Mouse (Mus musculus) kidney, embryonic 16.5 days (tissue): ENCODE data around the gene Mgat4c. TPM values are rescaled to one million over a fixed set of nuclear protein-coding genes. Genes with fewer than 3 reads are reported as not detected.
A peak's percentile ranks its signal among the peaks of the same experiment; 100 is the strongest.

ENCODE experiments used
- ATAC-seq: fragments of 200-750 bp; cut with Nextera tagmentation; 2 replicates; pipeline ENCODE4 v1.8.0; 2017; ENCODE audit warnings: moderate TSS enrichment; ENCODE audit not compliant: low FRiP score, low TSS enrichment
- H3K27ac ChIP-seq: fragments of 300-500 bp; sonication (generic); 2 replicates; pipeline ENCODE4 v1.5.1; 2014; ENCODE audit warnings: low read length
- H3K27me3 ChIP-seq: fragments of 300-500 bp; sonication (generic); 2 replicates; pipeline ENCODE4 v1.6.1; 2014; ENCODE audit warnings: low read length, control low read depth, mixed read lengths; ENCODE audit not compliant: insufficient read depth
- H3K36me3 ChIP-seq: fragments of 300-500 bp; sonication (generic); 2 replicates; pipeline ENCODE4 v1.6.1; 2014; ENCODE audit warnings: low read length, control low read depth, mixed read lengths; ENCODE audit not compliant: insufficient read depth
- H3K4me1 ChIP-seq: fragments of 300-500 bp; sonication (generic); 2 replicates; pipeline ENCODE4 v1.6.1; 2014; ENCODE audit warnings: low read length, control low read depth, mixed read lengths; ENCODE audit not compliant: insufficient read depth
- H3K4me2 ChIP-seq: fragments of 300-500 bp; sonication (generic); replicated peaks from 2 replicates; pipeline ENCODE4 v1.6.1; 2014; ENCODE audit warnings: low read depth, low read length
- H3K4me3 ChIP-seq: fragments of 300-500 bp; sonication (generic); 2 replicates; pipeline ENCODE4 v1.5.1; 2014; ENCODE audit warnings: mild to moderate bottlenecking, low read length
- H3K9ac ChIP-seq: fragments of 300-500 bp; sonication (generic); replicated peaks from 2 replicates; pipeline ENCODE4 v1.6.1; 2014; ENCODE audit warnings: low read length
- H3K9me3 ChIP-seq: fragments of 300-500 bp; sonication (generic); 2 replicates; pipeline ENCODE4 v1.6.1; 2016; ENCODE audit warnings: low read length, control low read depth
- WGBS: fragments of 180-500 bp; shearing (Covaris S2); extraction: QIAGEN DNeasy Blood & Tissue Kit; methylation state at CpG from one replicate; pipeline ENCODE4 v1.1.7; 2014; 5-methylcytosine and 5-hydroxymethylcytosine counted together
- polyA plus RNA-seq: library from polyadenylated mRNA; unstranded; fragments of >200 nt; fragmentation: Nextera tagmentation; extraction: Ambion mirVana; gene quantifications from 2 replicates; pipeline ENCODE4 v1.2.1, GENCODE M21; 2015

Mgat4c gene
- polyA plus RNA-seq, 1 experiment from 2014 or later = 1.8 TPM

DNA sequence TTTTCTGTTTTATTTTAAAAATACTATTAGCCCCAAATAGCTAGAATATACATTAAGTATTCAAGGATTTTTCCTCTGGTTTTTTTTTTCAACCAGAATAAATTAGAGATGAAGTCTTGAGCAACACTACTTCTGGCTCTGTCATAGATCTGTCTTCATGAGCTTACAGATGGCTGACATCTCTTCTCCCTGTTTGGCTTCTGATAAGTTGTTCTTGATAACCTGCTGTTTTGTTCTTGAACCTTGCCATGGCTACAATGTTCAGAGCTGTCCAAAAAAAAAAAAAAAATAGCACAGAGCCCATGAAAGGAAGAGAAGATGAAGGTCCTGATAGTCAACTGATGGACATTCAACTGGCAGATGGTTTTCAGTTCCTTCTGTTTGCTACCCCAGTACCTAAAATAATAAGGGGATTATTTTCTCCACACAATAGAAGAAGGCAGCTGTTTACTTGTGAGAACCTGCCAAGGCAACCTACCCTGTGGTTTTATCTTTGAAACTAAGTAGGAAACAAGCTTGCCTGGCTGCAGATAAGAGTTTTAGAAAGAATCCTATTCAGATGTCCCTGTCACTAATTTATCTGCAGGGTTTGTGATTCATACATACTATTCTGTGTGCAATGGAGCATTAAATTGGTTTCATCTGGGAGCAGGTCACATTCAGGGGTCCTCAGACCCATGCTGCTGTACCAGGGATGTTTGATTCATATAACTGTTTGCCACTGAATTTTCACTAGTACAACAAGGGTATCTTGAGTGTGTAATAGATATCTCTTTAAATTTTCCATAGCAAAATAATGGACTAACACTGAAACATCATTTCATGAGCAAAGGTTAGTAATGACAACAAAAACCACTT is 393.5 kb downstream of the Mgat4c start:
- H3K4me1 ChIP-seq = no peaks in the 10 kb centered on the region
- H3K4me2 ChIP-seq = no peak overlapping the region
- H3K27ac ChIP-seq = no peak overlapping the region
- no peaks in the 10 kb centered on the region for H3K27me3 ChIP-seq
- H3K9me3 ChIP-seq = no peaks in the 10 kb centered on the region
- no peak overlapping the region for H3K9ac ChIP-seq
- H3K36me3 ChIP-seq = no peaks in the 10 kb centered on the region
- no peak overlapping the region for H3K4me3 ChIP-seq
- ATAC-seq = no peak

DNA sequence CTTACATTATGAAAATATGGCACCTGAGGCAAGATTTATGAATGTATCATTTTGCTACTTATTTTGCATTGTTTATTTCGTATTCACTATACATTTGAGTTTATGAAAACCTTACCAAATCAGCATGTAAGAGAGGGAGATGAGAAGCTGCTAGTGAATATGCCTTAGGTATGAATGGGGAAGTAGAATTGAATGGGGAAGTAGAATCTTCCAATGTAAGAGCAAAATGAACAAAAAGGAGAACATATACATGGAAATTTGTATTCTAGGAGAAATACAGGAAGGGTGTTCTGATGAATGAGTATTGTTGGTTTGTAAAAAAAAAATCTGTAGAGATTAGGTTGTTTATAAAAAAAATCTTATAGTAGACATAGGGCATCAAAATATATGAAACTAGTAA is 441.9 kb downstream of the Mgat4c start:
- WGBS = 74% methylated on average over 1 of the region's 1 CpGs
- no peaks in the 10 kb centered on the region for H3K4me1 ChIP-seq
- no peak overlapping the region for H3K27ac ChIP-seq
- no peak for ATAC-seq
- no peak overlapping the region for H3K4me2 ChIP-seq
- no peaks in the 10 kb centered on the region for H3K9me3 ChIP-seq
- no peaks in the 10 kb centered on the region for H3K36me3 ChIP-seq
- H3K27me3 ChIP-seq = no peaks in the 10 kb centered on the region
- H3K9ac ChIP-seq = no peak overlapping the region
- H3K4me3 ChIP-seq = no peak overlapping the region

DNA sequence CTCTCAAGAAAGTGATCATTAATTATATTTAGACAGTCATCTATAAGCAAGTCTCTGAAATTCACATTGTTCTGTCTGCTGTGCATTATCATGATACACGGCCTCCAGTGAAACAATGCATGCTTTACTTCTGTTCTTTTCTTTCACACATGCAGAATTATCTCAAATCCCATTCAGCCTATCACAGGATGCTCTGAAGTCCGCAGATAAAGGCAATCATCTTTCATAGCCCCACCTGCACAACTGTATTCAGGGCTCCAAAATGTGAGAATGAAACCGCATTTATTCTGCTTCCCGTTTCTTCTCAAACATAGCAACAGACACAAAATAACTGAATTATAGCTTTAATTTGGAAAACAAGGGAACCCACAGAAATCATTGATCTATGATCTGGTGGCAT is 446.1 kb downstream of the Mgat4c start:
- Histone ChIP-seq H3K27me3 (no peaks in the 10 kb centered on the region), H3K4me3 (no peak overlapping the region), H3K4me1 (no peaks in the 10 kb centered on the region), H3K9me3 (no peaks in the 10 kb centered on the region), H3K4me2 (no peak overlapping the region), H3K36me3 (no peaks in the 10 kb centered on the region), H3K27ac (no peak overlapping the region), H3K9ac (no peak overlapping the region)
- WGBS = 82% methylated on average over 4 of the region's 4 CpGs
- ATAC-seq = no peak

DNA sequence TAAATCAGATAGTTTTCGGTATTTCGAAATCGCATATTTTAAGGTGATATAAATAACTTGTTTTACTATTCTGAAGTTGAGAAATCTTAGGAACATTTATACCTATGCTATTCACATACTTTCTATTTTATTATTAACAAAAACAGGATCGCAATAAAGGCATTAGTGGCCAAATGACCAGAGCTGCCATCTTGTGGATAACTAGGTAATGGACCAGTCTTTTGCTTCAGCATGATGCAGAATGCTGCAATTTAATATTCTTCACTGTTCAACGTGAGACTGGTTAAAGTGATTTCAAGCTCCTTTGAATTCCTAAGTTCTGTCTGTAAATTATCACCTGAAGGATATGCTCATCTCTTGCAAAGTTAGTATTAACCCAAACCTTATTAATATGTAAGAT is 473.6 kb downstream of the Mgat4c start:
- H3K9ac ChIP-seq = no peak overlapping the region
- H3K36me3 ChIP-seq = no peaks in the 10 kb centered on the region
- no peaks in the 10 kb centered on the region for H3K9me3 ChIP-seq
- WGBS = 68% methylated on average over 5 of the region's 5 CpGs
- ATAC-seq = no peak
- no peak overlapping the region for H3K27ac ChIP-seq
- H3K4me2 ChIP-seq = no peak overlapping the region
- no peaks in the 10 kb centered on the region for H3K4me1 ChIP-seq
- no peaks in the 10 kb centered on the region for H3K27me3 ChIP-seq
- no peak overlapping the region for H3K4me3 ChIP-seq

DNA sequence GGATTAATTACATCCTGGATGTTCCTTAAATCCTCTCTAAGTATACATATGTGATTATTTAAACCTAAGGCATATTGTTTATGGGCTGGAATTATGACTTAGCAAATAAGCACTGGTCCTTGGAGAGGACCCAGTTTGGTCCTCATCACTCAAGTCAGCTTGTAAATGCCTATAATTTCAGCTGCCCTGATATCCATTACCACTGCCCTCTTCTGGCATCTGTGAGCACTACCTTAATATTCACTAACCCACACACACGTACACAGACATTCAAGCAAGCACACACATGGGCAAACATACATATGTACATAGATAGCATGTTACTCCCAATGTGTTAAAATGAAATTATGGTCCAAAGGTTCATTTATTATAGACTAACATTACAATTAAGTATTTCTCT is 474.6 kb downstream of the Mgat4c start:
- WGBS = 54% methylated on average over 1 of the region's 1 CpGs
- H3K4me1 ChIP-seq = no peaks in the 10 kb centered on the region
- H3K27me3 ChIP-seq = no peaks in the 10 kb centered on the region
- no peak overlapping the region for H3K4me3 ChIP-seq
- no peak for ATAC-seq
- H3K9me3 ChIP-seq = no peaks in the 10 kb centered on the region
- H3K36me3 ChIP-seq = no peaks in the 10 kb centered on the region
- H3K9ac ChIP-seq = no peak overlapping the region
- no peak overlapping the region for H3K27ac ChIP-seq
- no peak overlapping the region for H3K4me2 ChIP-seq

DNA sequence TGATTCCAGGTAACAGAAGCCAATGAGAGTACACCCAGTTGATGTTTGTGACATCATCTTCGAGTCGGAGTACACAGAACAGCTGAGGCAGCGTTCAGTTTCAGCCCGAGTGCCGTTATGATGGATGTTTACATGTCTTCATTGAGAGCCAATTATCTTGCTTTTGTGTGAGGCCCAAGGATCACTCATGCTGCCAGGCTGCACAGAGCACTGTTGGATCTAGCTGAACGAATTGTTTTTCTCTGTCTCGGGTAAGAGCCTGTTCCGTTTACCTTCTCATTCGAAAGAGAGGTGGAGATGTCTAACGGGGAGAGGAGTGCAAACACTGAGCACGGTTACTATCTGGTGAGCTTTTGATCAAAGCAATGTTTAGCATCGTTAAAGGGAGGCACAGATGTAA is 477.5 kb downstream of the Mgat4c start:
- ATAC-seq = no peak
- Histone ChIP-seq H3K9me3 (no peaks in the 10 kb centered on the region), H3K4me3 (peak overlapping the region; percentile 20; the same call in 1 of the 2 replicates), H3K4me2 (peak overlapping the region; percentile 20; the same call in 1 of the 2 replicates), H3K4me1 (no peaks in the 10 kb centered on the region), H3K9ac (no peak overlapping the region), H3K27ac (no peak overlapping the region), H3K27me3 (no peaks in the 10 kb centered on the region), H3K36me3 (no peaks in the 10 kb centered on the region)
- WGBS = 31% methylated on average over 12 of the region's 12 CpGs

DNA sequence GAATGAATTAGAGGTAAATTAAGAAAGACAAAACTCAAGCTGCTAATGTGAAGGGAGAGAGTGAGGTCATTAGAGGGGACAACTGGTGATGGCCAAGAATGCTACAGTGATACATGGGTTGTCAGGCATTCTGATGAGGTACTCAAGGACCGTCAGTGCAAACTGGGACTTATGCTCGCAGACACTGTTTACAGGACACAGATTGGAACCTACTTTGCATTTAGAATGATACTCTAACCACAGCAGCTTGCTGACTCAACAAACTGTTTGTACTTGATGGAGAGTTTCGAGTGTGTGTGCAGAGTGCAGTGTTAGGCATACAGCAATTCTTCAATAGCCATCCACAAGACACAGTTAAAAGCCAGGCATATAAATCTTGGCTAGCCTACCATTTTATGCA is 503.4 kb downstream of the Mgat4c start:
- no peaks in the 10 kb centered on the region for H3K36me3 ChIP-seq
- H3K27me3 ChIP-seq = no peaks in the 10 kb centered on the region
- no peaks in the 10 kb centered on the region for H3K4me1 ChIP-seq
- H3K4me2 ChIP-seq = no peak overlapping the region
- H3K27ac ChIP-seq = no peak overlapping the region
- 54% methylated on average over 3 of the region's 3 CpGs for WGBS
- ATAC-seq = no peak
- H3K4me3 ChIP-seq = no peak overlapping the region
- H3K9ac ChIP-seq = no peak overlapping the region
- no peaks in the 10 kb centered on the region for H3K9me3 ChIP-seq

DNA sequence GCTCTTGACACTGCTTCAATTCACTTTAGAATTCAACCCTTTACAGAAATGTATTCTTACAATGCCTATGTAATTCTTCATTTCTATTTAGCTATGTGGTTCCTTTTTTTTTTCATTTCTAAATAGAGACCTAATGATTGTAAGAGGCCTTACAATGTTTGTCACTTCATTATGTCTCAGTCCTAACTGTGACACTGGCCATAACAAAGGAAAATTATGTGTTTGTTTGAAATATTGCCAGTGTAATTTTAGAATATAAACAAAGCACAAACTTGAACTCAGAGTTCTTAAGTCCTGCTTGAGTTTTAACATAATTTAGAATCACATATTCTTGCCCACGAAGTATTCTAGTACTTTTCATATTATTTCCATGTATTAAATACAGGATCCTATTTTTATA is 510.4 kb downstream of the Mgat4c start:
- no peak overlapping the region for H3K4me3 ChIP-seq
- WGBS = 88% methylated on average over 1 of the region's 1 CpGs
- H3K27me3 ChIP-seq = no peaks in the 10 kb centered on the region
- H3K4me2 ChIP-seq = no peak overlapping the region
- H3K4me1 ChIP-seq = no peaks in the 10 kb centered on the region
- ATAC-seq = no peak
- no peaks in the 10 kb centered on the region for H3K9me3 ChIP-seq
- no peaks in the 10 kb centered on the region for H3K36me3 ChIP-seq
- no peak overlapping the region for H3K9ac ChIP-seq
- H3K27ac ChIP-seq = no peak overlapping the region

DNA sequence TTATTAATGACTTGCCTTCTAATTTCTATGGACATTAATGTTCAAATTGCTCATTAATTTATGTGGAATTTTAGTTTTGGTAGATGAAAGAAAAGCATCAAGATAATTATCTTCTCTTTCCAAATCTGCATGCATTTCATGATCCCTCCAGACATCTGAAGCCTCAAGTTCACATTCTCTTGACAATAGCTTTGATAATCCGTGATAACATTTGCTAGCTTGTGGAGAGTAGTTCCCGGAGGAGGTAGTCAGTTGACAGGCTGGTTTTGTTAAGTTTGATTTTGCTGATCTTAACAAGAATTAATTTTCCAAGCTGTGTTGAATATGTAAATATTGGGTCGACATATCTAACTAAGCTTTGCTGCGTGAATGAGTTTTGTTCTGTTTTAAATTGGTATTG is 515.6 kb downstream of the Mgat4c start:
- Histone ChIP-seq H3K9me3 (no peaks in the 10 kb centered on the region), H3K27me3 (no peaks in the 10 kb centered on the region), H3K9ac (no peak overlapping the region), H3K4me1 (no peaks in the 10 kb centered on the region), H3K4me3 (no peak overlapping the region), H3K27ac (no peak overlapping the region), H3K4me2 (no peak overlapping the region), H3K36me3 (no peaks in the 10 kb centered on the region)
- 82% methylated on average over 4 of the region's 4 CpGs for WGBS
- ATAC-seq = no peak

DNA sequence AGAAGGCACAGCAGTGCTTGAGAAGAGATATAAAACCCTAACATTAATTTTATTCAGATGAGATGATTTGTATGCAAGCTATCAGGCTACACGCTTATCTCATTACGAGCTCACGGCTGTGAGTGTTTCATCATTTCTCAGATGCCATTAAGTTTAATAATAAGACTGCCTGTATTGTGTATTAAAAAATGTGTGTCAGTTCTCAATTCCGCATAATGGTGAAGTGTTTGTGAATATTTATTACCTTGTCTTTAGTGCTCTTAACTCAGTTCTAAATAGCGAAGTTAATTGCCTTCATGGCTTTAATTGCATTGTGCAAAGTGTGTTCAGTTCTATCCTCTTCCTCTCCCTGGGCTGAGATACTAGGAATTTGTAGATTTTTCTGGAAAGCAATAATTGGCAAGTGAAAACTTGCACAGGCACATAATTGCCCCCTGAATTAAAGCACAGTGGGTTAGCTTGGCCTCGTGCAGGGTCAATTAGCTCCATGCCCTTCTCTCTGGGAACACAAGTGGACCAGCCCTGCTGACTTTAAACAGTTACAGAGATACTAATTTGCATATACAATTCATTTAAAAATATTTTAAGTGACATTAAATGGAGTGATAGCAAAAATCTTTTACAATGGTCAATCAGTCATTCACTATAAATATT is 557.4 kb downstream of the Mgat4c start:
- Histone ChIP-seq H3K9me3 (no peaks in the 10 kb centered on the region), H3K27ac (no peak overlapping the region), H3K27me3 (no peaks in the 10 kb centered on the region), H3K9ac (no peak overlapping the region), H3K4me1 (no peaks in the 10 kb centered on the region), H3K4me3 (no peak overlapping the region), H3K36me3 (no peaks in the 10 kb centered on the region), H3K4me2 (no peak overlapping the region)
- 71% methylated on average over 6 of the region's 6 CpGs for WGBS
- no peak for ATAC-seq
